Mouse (Mus musculus) limb, embryonic 11.5 days (tissue): ENCODE data around the gene Wwox. TPM values are rescaled to one million over a fixed set of nuclear protein-coding genes. Genes with fewer than 3 reads are reported as not detected.

ENCODE experiments used
- ATAC-seq: fragments of 200-750 bp; cut with Nextera tagmentation; 2 replicates; pipeline ENCODE4 v1.8.0; 2017; ENCODE audit warnings: low read depth; ENCODE audit not compliant: insufficient number of reproducible peaks, low FRiP score, low TSS enrichment
- DNase-seq: peaks from one replicate; pipeline ENCODE4 v3.0.0-alpha.2; 2015; ENCODE audit warnings: low spot score
- H3K27ac ChIP-seq: fragments of 300-500 bp; sonication (generic); replicated peaks from 2 replicates; pipeline ENCODE4 v1.5.1; 2014; ENCODE audit warnings: low read depth, mild to moderate bottlenecking, low read length
- H3K27me3 ChIP-seq: fragments of 300-500 bp; sonication (generic); 2 replicates; pipeline ENCODE4 v1.6.1; 2014; ENCODE audit warnings: mild to moderate bottlenecking, low read length, mixed read lengths; ENCODE audit not compliant: control insufficient read depth, insufficient read depth
- H3K36me3 ChIP-seq: fragments of 300-500 bp; sonication (generic); 2 replicates; pipeline ENCODE4 v1.6.1; 2014; ENCODE audit warnings: mild to moderate bottlenecking, low read length, moderate library complexity, mixed read lengths; ENCODE audit not compliant: control insufficient read depth, insufficient read depth
- H3K4me1 ChIP-seq: fragments of 300-500 bp; sonication (generic); 2 replicates; pipeline ENCODE4 v1.6.1; 2014; ENCODE audit warnings: low read length, mixed read lengths; ENCODE audit not compliant: control insufficient read depth, insufficient read depth
- H3K4me2 ChIP-seq: fragments of 300-500 bp; sonication (generic); 2 replicates; pipeline ENCODE4 v1.6.1; 2014; ENCODE audit warnings: low read depth, mild to moderate bottlenecking, moderate library complexity; ENCODE audit not compliant: severe bottlenecking
- H3K4me3 ChIP-seq: fragments of 300-500 bp; sonication (generic); 2 replicates; pipeline ENCODE4 v1.5.1; 2014; ENCODE audit warnings: low read depth, low read length
- H3K9ac ChIP-seq: fragments of 300-500 bp; sonication (generic); 2 replicates; pipeline ENCODE4 v1.6.1; 2014; ENCODE audit warnings: mild to moderate bottlenecking, low read length
- H3K9me3 ChIP-seq: fragments of 300-500 bp; sonication (generic); 2 replicates; pipeline ENCODE4 v1.6.1; 2016; ENCODE audit warnings: low read length; ENCODE audit not compliant: control insufficient read depth
- WGBS: fragments of 180-500 bp; shearing (Covaris S2); extraction: QIAGEN DNeasy Blood & Tissue Kit; methylation state at CpG from one replicate; pipeline ENCODE4 v1.1.7; 2014; 5-methylcytosine and 5-hydroxymethylcytosine counted together
- polyA plus RNA-seq: library from polyadenylated mRNA; unstranded; fragments of >200 nt; fragmentation: Nextera tagmentation; extraction: Ambion mirVana; gene quantifications from 2 replicates; pipeline ENCODE4 v1.2.1, GENCODE M21; 2014

The Wwox gene
- polyA plus RNA-seq, 1 experiment from 2014 or later, result 7.3 TPM

GRCm38 (mm10) chr8:114853765-114854164 is 414.3 kb downstream of the Wwox start:
- H3K27me3 ChIP-seq, result no peaks in the 10 kb centered on the region
- DNase-seq, result no peak

DNA sequence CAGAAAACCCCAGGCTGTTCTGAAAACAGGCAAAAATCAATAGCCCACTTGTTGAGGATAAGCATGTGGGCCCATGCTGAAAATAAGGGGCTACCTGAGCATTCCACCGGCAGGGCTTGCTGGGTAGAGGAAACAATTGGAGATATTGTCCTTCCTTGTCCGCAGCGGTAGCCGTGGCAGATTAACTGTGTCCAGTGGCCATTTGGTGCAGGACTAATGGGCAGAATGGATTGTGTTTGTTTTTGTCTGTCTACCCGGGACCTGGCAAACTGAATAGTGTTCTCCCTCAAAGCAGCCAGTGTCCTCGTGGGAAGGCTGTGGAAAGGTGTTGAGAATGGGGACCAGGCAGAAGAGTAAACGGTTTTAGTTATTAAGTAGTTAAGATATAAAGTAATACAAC is 416.4 kb downstream of the Wwox start:
- no peaks in the 10 kb centered on the region for H3K4me1 ChIP-seq
- no peaks in the 10 kb centered on the region for H3K36me3 ChIP-seq
- H3K4me2 ChIP-seq, result no peak overlapping the region
- H3K9me3 ChIP-seq, result no peaks in the 10 kb centered on the region
- DNase-seq, result no peak
- 59% methylated on average over 7 of the region's 7 CpGs for WGBS
- no peak overlapping the region for H3K9ac ChIP-seq
- ATAC-seq, result no peak
- no peaks in the 10 kb centered on the region for H3K27me3 ChIP-seq
- no peak overlapping the region for H3K4me3 ChIP-seq
- no peak overlapping the region for H3K27ac ChIP-seq

More at GRCm38 (mm10) chr8:114853765-114854164, 414.3 kb downstream of the Wwox start:
- no peak for ATAC-seq
- no peaks in the 10 kb centered on the region for H3K9me3 ChIP-seq
- no peak overlapping the region for H3K4me3 ChIP-seq
- H3K4me2 ChIP-seq, result no peak overlapping the region
- no peaks in the 10 kb centered on the region for H3K36me3 ChIP-seq
- H3K9ac ChIP-seq, result no peak overlapping the region
- 92% methylated on average over 4 of the region's 4 CpGs for WGBS
- H3K4me1 ChIP-seq, result 0 out of 2 replicates have a peak, but pooled peaks cover 2% of the 10 kb centered on the region
- no peak overlapping the region for H3K27ac ChIP-seq

DNA sequence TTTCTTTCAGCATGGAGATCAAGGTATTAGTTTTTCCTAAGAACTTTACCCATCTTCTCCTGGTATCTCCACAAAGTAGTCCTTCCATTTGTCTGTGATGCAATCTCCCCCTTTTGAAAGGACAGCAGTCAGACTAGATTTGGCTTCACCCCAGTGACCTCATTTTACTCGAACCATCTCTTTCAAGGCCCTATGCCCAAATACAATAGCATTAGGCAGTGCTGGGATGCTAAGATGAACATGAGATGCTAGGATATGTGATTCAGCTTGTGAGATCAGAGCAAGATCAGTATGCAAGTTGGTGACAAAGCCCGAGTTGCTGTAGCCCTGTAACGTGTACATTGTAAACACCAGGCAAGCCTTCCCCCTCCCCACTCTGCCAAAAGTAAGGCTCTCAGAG is 426.5 kb downstream of the Wwox start:
- Histone ChIP-seq H3K36me3 (no peaks in the 10 kb centered on the region), H3K4me2 (no peak overlapping the region), H3K27ac (no peak overlapping the region), H3K27me3 (no peaks in the 10 kb centered on the region), H3K4me1 (no peaks in the 10 kb centered on the region), H3K9me3 (no peaks in the 10 kb centered on the region), H3K9ac (no peak overlapping the region), H3K4me3 (no peak overlapping the region)
- DNase-seq (no peak), ATAC-seq (no peak)
- 81% methylated on average over 3 of the region's 3 CpGs for WGBS

DNA sequence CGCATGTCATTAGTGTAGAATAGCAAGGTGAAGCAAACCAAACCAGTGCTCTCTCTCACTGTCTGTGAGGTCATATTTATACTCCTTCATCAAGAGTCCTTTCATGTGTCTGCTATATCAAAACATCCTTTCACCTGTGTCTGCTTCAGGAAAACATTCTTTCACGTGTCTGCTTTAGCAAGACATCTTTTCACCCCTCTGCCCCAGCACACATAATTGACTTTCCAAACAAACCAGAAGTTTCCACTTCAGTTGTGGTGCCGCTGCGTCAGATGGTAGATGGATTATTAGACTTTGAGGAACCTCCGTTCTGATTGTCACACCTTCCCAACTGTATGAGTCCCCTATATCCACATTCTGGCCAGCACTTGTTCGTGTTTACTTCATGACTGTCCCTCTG is 429.9 kb downstream of the Wwox start:
- 93% methylated on average over 6 of the region's 6 CpGs for WGBS
- no peaks in the 10 kb centered on the region for H3K4me1 ChIP-seq
- H3K27ac ChIP-seq, result no peak overlapping the region
- no peaks in the 10 kb centered on the region for H3K36me3 ChIP-seq
- ATAC-seq, result no peak
- no peak overlapping the region for H3K4me2 ChIP-seq
- no peak overlapping the region for H3K9ac ChIP-seq
- H3K4me3 ChIP-seq, result no peak overlapping the region
- H3K27me3 ChIP-seq, result no peaks in the 10 kb centered on the region
- DNase-seq, result no peak
- H3K9me3 ChIP-seq, result no peaks in the 10 kb centered on the region; the same call in 1 of the 2 replicates

DNA sequence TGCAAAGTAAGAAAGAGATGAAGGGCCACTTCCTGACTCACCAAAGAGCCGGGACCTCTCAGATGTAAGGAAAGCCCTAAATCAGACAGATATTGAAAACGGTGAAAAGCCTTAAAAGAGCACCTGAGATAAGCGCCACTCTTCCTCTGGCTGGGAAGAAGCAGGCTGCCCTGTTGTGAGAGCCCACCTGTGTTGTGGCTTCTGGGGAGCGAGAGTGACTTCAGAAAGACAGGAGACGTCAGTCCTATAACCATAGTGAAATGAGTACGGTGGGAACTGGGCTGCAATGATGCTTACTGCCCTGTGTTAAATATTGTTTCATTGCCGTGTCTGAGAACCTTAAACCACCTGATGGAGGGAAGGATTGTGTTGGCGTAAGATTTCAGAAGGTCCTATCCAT is 431.0 kb downstream of the Wwox start:
- Histone ChIP-seq H3K4me2 (no peak overlapping the region), H3K36me3 (no peaks in the 10 kb centered on the region), H3K27me3 (no peaks in the 10 kb centered on the region), H3K9me3 (no peaks in the 10 kb centered on the region; the same call in 1 of the 2 replicates), H3K4me3 (no peak overlapping the region), H3K9ac (no peak overlapping the region), H3K4me1 (no peaks in the 10 kb centered on the region), H3K27ac (no peak overlapping the region)
- no peak for ATAC-seq
- 91% methylated on average over 8 of the region's 8 CpGs for WGBS
- no peak for DNase-seq

DNA sequence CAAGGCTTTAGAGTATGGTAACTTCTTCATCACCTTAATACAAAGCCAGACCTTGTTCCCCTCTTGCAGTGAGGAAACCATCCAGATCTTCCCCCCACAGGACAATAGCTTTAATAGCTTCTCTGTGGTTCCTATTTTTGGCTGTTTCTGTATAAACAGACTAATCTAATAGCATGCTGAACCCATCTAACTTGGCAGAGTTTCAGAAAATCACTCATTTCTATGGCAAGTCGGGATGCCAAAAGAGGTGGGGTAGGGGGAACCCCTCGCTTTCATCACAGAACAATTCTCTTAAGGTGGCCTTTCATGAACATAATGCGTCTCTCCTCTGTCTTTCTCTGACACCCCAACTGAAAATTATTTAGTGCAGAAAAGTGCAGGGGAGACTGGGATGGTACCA is 433.0 kb downstream of the Wwox start:
- no peaks in the 10 kb centered on the region for H3K27me3 ChIP-seq
- WGBS, result 94% methylated on average over 3 of the region's 3 CpGs
- DNase-seq, result no peak
- ATAC-seq, result no peak
- no peak overlapping the region for H3K27ac ChIP-seq
- no peak overlapping the region for H3K9ac ChIP-seq
- H3K4me3 ChIP-seq, result no peak overlapping the region
- no peaks in the 10 kb centered on the region; the same call in 1 of the 2 replicates for H3K9me3 ChIP-seq
- no peaks in the 10 kb centered on the region for H3K36me3 ChIP-seq
- 0 out of 2 replicates have a peak, but pooled peaks cover 4% of the 10 kb centered on the region for H3K4me1 ChIP-seq
- no peak overlapping the region for H3K4me2 ChIP-seq

- Histone ChIP-seq H3K4me3 (no peak overlapping the region), H3K9ac (no peak overlapping the region), H3K4me1 (0 out of 2 replicates have a peak, but pooled peaks cover 4% of the 10 kb centered on the region), H3K27ac (no peak overlapping the region), H3K36me3 (no peaks in the 10 kb centered on the region), H3K27me3 (no peaks in the 10 kb centered on the region), H3K9me3 (no peaks in the 10 kb centered on the region; the same call in 1 of the 2 replicates), H3K4me2 (no peak overlapping the region)
- 80% methylated on average over 5 of the region's 5 CpGs for WGBS
- ATAC-seq (no peak), DNase-seq (no peak)
Measured at GRCm38 (mm10) chr8:114875161-114875560, 435.7 kb downstream of the Wwox start.

DNA sequence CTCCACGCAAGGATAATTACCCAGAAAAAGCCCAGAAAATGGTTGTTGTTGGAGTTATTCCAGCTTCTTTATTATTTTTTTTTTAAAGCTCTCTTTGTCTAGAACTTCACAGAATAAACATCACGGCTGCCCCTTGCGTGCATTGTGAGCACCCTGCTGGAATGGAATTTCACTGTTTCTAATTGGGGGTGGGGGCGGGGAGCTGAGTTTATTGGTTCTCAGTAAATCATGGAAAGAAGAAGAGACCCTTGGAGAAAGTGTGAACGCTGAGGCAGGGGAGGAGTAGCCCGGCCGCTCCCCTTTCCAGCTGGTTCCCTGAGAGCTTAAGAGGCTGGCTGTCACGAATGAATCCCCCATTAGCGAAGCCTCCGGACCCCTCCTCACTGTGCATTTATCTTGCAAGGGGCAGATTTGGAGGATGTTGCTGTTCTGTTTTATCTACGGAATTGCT is 436.7 kb downstream of the Wwox start:
- 7% methylated on average over 11 of the region's 11 CpGs for WGBS
- peak; percentile 47 for DNase-seq
- Histone ChIP-seq H3K4me1 (0 out of 2 replicates have a peak, but pooled peaks cover 4% of the 10 kb centered on the region), H3K9me3 (no peaks in the 10 kb centered on the region; the same call in 1 of the 2 replicates), H3K36me3 (no peaks in the 10 kb centered on the region), H3K9ac (no peak overlapping the region), H3K27me3 (no peaks in the 10 kb centered on the region), H3K4me3 (no peak overlapping the region), H3K27ac (no peak overlapping the region), H3K4me2 (peak overlapping the region; percentile 24)
- no peak for ATAC-seq

GRCm38 (mm10) chr8:114876696-114877206 is 437.3 kb downstream of the Wwox start:
- no peak overlapping the region for H3K9ac ChIP-seq
- DNase-seq (no peak), ATAC-seq (no peak)
- no peak overlapping the region for H3K27ac ChIP-seq
- H3K4me2 ChIP-seq, result no peak overlapping the region
- no peaks in the 10 kb centered on the region for H3K27me3 ChIP-seq
- no peaks in the 10 kb centered on the region; the same call in 1 of the 2 replicates for H3K9me3 ChIP-seq
- H3K36me3 ChIP-seq, result no peaks in the 10 kb centered on the region
- 37% methylated on average over 9 of the region's 9 CpGs for WGBS
- H3K4me3 ChIP-seq, result no peak overlapping the region
- 0 out of 2 replicates have a peak, but pooled peaks cover 4% of the 10 kb centered on the region for H3K4me1 ChIP-seq
